9 mouse cellular contexts compared by ENCODE assay signal in the genomic region with DNA sequence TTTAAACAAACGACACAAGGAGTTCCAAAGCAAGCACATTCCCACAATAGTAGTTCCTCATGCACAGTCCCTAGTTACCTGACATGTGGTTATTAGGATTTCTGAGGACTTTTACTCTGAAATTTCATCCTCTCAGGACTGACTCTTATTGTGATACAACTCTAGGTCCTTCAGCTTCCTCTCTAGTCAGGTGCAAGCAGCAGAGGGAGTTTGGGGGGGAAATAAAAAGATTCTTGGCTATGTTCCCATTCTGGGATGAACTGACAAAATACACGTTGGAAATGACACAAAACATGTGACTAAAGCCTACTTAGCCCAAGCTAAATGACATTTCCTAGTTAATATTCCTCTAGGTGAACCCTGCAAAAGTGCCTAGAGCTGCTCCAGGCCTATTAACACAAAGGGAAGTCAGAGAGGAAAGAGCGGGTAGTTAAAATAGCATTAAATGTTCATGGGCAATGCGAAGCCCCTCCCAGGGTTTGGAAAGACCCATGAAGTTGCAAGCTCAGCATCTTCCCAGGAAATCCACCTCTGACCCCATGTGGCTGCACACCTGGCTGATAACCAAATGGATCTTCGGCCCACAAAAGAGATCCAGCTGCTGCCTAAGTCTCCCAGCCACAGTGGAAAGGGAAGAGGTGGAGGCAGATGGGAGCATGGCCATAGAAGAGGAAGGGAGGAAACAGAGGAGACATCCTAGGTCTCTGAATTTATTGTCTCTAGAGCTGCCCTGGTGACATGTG. TPM values are rescaled to one million over a fixed set of nuclear protein-coding genes. Genes with fewer than 3 reads are reported as not detected.
DNase-seq lines count a peak whose midpoint lies in the region; ATAC-seq and TF ChIP-seq lines count a peak whose summit lies in the region.
"Had no signal": no experiment of that assay in that cellular context is flagged by ENCODE, and none has a peak within 500 bp of the region (broad histone marks: within the 10 kb centered on the region; RNA-seq: fewer than 3 reads in every experiment).

No protein-coding gene starts in this region.

- WGBS in forebrain, embryonic 15.5 days: 40% methylated on average over 5 of the region's 5 CpGs
- WGBS in forebrain, embryonic 11.5 days: 66% methylated on average over 5 of the region's 5 CpGs
- WGBS in kidney, embryonic 15.5 days: 34% methylated on average over 5 of the region's 5 CpGs
- WGBS in stomach, postnatal 0 days: 14% methylated on average over 5 of the region's 5 CpGs

- peak; percentile 72 for ATAC-seq in forebrain, embryonic 15.5 days (replicated peaks)
- no peak for ATAC-seq in forebrain, embryonic 11.5 days (replicated peaks; ENCODE audit: low FRiP score)
- ATAC-seq in kidney, embryonic 15.5 days (replicated peaks; ENCODE audit: low FRiP score): peak; percentile 64
- peak; percentile 80 for ATAC-seq in stomach, postnatal 0 days (ENCODE audit: low FRiP score, low TSS enrichment)
- no peak for ATAC-seq in inflammation-experienced regulatory T-cells, adult 6 months

- peak; percentile 78 for TF ChIP-seq EP300 in stomach, postnatal 0 days (optimal IDR thresholded peaks at IDR 0.05)

- H3K27ac ChIP-seq in forebrain, embryonic 15.5 days (replicated peaks): peak overlapping the region; percentile 67
- no peak overlapping the region for H3K27ac ChIP-seq in forebrain, embryonic 11.5 days (ENCODE audit: low read depth, low read length)
- H3K27ac ChIP-seq in kidney, embryonic 15.5 days: peak overlapping the region; percentile 66
- H3K27ac ChIP-seq in stomach, postnatal 0 days (replicated peaks): peak overlapping the region; percentile 65; the same call in 1 of the 2 replicates

- DNase-seq in forebrain, embryonic 11.5 days (ENCODE audit: low spot score): no peak
- DNase-seq in thymus, postnatal 0 days (ENCODE audit: low spot score): peak; percentile 61
- DNase-seq in thymus, postnatal 36 days: no peak
- DNase-seq in stomach, postnatal 0 days (ENCODE audit: low spot score): no peak
- no peak for DNase-seq in cerebellum, postnatal 36 days

- H3K4me1 ChIP-seq in forebrain, embryonic 15.5 days: peaks cover 10% of the 10 kb centered on the region
- H3K4me1 ChIP-seq in forebrain, embryonic 11.5 days (replicated peaks; ENCODE audit: control insufficient read depth, insufficient read depth, low read length): no peaks in the 10 kb centered on the region
- H3K4me1 ChIP-seq in kidney, embryonic 15.5 days: peaks cover 12% of the 10 kb centered on the region
- peaks cover 4% of the 10 kb centered on the region for H3K4me1 ChIP-seq in stomach, postnatal 0 days (replicated peaks; ENCODE audit: control insufficient read depth, insufficient read depth)

- H3K9me3 ChIP-seq in forebrain, embryonic 15.5 days: 0 out of 2 replicates have a peak, but pooled peaks cover 5% of the 10 kb centered on the region
- no peaks in the 10 kb centered on the region; the same call in 1 of the 2 replicates for H3K9me3 ChIP-seq in forebrain, embryonic 11.5 days (ENCODE audit: control insufficient read depth, low read length)
- H3K9me3 ChIP-seq in kidney, embryonic 15.5 days (replicated peaks): peaks cover 8% of the 10 kb centered on the region; the same call in 1 of the 2 replicates
- no peaks in the 10 kb centered on the region for H3K9me3 ChIP-seq in stomach, postnatal 0 days (ENCODE audit: control insufficient read depth, low read length)

- H3K36me3 ChIP-seq in forebrain, embryonic 15.5 days: no peaks in the 10 kb centered on the region
- H3K36me3 ChIP-seq in forebrain, embryonic 11.5 days (ENCODE audit: control insufficient read depth, insufficient read depth, low read length): no peaks in the 10 kb centered on the region
- H3K36me3 ChIP-seq in kidney, embryonic 15.5 days: no peaks in the 10 kb centered on the region
- H3K36me3 ChIP-seq in stomach, postnatal 0 days (ENCODE audit: control insufficient read depth, insufficient read depth, low read length): no peaks in the 10 kb centered on the region

- H3K9ac ChIP-seq in forebrain, embryonic 15.5 days (replicated peaks): no peak overlapping the region
- H3K9ac ChIP-seq in forebrain, embryonic 11.5 days (ENCODE audit: low read length): no peak overlapping the region
- H3K9ac ChIP-seq in kidney, embryonic 15.5 days: no peak overlapping the region
- no peak overlapping the region for H3K9ac ChIP-seq in stomach, postnatal 0 days (ENCODE audit: low read length)

- TF ChIP-seq CTCF in stomach, postnatal 0 days (IDR thresholded peaks at IDR 0.05; ENCODE audit: low read depth): peak; percentile 51

- H3K4me3 ChIP-seq in forebrain, embryonic 15.5 days: no peak overlapping the region
- H3K4me3 ChIP-seq in forebrain, embryonic 11.5 days (ENCODE audit: low read depth, low read length): no peak overlapping the region
- H3K4me3 ChIP-seq in kidney, embryonic 15.5 days (replicated peaks): no peak overlapping the region
- no peak overlapping the region for H3K4me3 ChIP-seq in stomach, postnatal 0 days (ENCODE audit: low read depth, low read length)
- H3K4me3 ChIP-seq: myocyte had no signal

- no peaks in the 10 kb centered on the region for H3K27me3 ChIP-seq in forebrain, embryonic 15.5 days
- no peaks in the 10 kb centered on the region for H3K27me3 ChIP-seq in forebrain, embryonic 11.5 days (ENCODE audit: control insufficient read depth, insufficient read depth, low read length)
- no peaks in the 10 kb centered on the region for H3K27me3 ChIP-seq in kidney, embryonic 15.5 days
- H3K27me3 ChIP-seq in stomach, postnatal 0 days (ENCODE audit: control insufficient read depth, insufficient read depth, low read length): no peaks in the 10 kb centered on the region

- no peak overlapping the region for H3K4me2 ChIP-seq in forebrain, embryonic 15.5 days (replicated peaks)
- no peak overlapping the region for H3K4me2 ChIP-seq in forebrain, embryonic 11.5 days (ENCODE audit: low read depth, low read length, severe bottlenecking)
- no peak overlapping the region for H3K4me2 ChIP-seq in kidney, embryonic 15.5 days
- H3K4me2 ChIP-seq in stomach, postnatal 0 days (replicated peaks; ENCODE audit: low read depth): no peak overlapping the region

RNA-seq across cellular contexts. Expression of gene Klf3, which starts 49.6 kb away (rescaled TPM):
- 33.0 and 34.0 TPM in 2 replicates for polyA plus RNA-seq in forebrain, embryonic 15.5 days (2015; fragmentation: Nextera tagmentation; extraction: Ambion mirVana)
- polyA plus RNA-seq in forebrain, embryonic 11.5 days (2014; fragmentation: Nextera tagmentation; extraction: Ambion mirVana): 39.4 and 40.9 TPM in 2 replicates
- polyA plus RNA-seq in thymus, postnatal 0 days (2015; fragmentation: Nextera tagmentation; extraction: Ambion mirVana): 81.6 and 112 TPM in 2 replicates
- 62.2 and 63.6 TPM in 2 replicates for polyA plus RNA-seq in kidney, embryonic 15.5 days (2015; fragmentation: Nextera tagmentation; extraction: Ambion mirVana)
- 97.5 and 101 TPM in 2 replicates for polyA plus RNA-seq in stomach, postnatal 0 days (2015; fragmentation: Nextera tagmentation; extraction: Ambion mirVana)
- polyA plus RNA-seq in inflammation-experienced regulatory T-cells, adult 6 months (2017; shearing (Covaris generic)): 10 to 100 TPM; 46.7 to 93.5 (median 83.6) TPM

Comparison
In these comparisons a context has a peak if more than half of its experiments do, and no peak if none do; other contexts are left out.
1. ATAC-seq: peak in forebrain, embryonic 15.5 days (single experiment), kidney, embryonic 15.5 days (single experiment) and stomach, postnatal 0 days (single experiment); none in forebrain, embryonic 11.5 days (single experiment) and inflammation-experienced regulatory T-cells, adult 6 months (single experiment).